Mouse (Mus musculus) ovary, adult 18-20 months (tissue): Measurements from ENCODE around the gene Nf2.

ENCODE experiments used
- DNase-seq: peaks from one replicate; pipeline ENCODE4 v3.0.0; 2022; ENCODE audit warnings: low spot score, mixed read lengths

The Nf2 gene

DNA sequence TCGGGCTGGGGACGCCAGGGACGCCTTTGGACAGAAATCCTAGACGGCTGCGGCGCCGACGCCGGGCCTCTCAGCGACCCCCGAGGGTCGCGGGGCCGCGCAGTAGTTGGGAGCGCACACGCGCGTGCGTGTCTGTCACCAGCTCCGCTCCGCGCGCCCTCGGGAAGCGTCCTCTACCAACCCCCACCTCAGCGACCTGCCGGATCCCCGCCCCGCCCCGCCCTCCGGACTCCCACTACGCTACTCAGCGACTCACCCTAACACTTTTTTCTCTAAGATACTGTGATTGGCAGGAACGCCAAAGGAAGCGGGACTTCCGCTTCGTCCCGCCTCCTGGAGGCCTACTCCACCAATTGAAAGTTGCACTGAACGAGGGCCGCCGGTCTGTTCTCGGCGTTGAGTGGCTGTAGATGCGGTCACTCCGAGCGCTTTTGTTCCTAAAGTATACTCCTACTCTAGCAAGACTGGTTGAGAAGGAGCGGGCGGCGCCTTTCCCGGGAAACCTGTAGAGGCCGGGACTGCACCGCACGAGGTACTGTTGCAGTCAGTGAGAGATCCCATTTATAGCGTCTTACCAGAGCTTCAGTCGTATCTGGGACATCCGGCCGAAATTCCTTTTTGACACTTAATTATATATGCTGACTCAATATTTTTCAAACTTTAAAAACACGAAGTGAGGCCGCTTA is at the start of gene Nf2:
TSS of gene Nf2 (minus strand) at position 279 of the 686 bp plus-strand sequence.
- DNase-seq, result peak; percentile 98

DNA sequence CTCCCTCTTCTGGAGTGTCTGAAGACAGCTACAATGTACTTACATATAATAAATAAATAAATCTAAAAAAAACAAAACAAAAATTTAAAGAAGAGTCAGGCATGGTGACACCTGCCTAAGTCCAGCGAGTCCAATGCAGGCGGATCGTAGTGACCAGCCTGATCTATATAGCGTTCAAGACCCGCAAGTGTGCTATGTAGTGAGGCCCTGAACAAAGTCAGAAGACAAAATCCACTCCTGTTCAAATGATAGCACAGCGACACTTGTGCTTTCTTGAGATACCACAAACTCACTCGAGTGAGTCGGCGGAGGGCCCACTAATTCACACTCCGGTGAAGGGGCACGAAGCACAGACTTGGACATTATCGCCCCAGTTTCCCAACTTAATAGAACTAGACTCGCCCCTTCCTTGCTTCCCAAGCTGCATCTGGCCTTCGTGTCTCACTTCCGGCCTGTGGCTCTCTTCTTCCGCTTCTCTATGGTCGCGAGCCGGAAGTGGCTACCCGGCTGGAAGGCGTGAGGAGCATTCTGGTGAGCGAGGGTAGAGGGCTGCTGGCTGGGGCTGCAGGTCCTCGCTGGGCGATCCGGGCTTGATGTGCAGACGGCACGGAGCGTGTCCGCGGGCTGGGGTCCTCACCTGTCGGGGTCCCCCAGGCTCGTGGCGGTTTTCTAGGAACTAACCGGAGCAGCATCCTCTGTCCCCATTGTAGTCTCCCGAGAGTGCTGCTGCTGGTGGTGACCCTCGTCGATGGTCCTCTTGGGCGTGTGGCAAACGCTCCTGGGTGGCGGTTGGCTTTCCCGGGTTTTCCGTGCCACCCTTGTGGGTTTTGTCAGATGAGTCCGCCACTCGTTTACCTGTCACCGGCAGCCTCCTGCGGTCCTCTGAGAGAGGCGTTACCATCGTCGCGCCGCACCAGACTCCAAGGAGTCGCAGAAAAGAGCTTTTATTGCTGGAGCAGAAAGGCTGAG is 45.8 kb upstream of the Nf2 start, which contains the start of gene Thoc5:
TSS of gene Thoc5 (plus strand) at position 473 of the 969 bp plus-strand sequence.
- peak; percentile 68 for DNase-seq

DNA sequence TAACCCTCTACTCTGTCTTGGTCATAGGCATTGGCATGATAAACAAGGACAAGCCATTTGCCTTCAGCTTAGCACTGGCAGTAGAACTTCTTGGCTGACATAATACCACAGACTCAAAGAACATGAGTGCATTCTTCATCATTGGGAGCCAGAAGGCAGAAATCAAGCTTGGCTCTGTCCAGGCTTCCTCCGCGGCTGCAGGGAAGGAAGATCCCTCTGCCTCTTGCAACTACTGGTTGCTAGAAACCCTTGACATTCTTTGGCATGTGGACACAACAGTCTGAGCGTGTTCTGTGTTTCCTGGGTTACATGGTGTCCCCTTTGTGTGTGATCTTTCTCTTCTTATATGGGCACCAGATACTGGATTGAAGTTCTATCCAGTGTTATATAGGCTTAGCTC is 37.7 kb upstream of the Nf2 start:
- no peak for DNase-seq

DNA sequence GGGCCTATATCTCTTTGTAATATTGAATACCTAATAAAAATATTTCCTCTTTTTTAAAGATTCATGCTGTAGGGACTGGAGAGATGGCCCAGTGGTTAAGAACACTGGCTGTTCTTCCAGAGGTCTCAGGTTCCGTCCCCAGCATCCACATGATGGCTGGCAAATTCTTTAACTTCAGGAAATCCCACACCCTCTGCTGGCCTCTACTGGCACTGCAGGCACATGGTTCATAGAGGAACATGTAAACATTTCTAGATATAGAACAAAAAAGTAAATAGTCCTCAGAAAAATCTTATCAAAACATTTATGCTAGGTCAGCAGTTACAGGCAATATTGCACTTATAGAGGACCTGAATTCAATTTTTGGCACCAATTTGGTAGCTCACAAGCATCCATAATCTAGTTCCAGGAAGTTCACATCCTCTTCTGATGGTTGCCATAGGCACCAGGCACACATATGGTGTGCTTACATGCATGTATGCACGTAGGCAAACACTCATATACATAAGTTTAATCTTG is 36.1 kb upstream of the Nf2 start:
- no peak for DNase-seq

DNA sequence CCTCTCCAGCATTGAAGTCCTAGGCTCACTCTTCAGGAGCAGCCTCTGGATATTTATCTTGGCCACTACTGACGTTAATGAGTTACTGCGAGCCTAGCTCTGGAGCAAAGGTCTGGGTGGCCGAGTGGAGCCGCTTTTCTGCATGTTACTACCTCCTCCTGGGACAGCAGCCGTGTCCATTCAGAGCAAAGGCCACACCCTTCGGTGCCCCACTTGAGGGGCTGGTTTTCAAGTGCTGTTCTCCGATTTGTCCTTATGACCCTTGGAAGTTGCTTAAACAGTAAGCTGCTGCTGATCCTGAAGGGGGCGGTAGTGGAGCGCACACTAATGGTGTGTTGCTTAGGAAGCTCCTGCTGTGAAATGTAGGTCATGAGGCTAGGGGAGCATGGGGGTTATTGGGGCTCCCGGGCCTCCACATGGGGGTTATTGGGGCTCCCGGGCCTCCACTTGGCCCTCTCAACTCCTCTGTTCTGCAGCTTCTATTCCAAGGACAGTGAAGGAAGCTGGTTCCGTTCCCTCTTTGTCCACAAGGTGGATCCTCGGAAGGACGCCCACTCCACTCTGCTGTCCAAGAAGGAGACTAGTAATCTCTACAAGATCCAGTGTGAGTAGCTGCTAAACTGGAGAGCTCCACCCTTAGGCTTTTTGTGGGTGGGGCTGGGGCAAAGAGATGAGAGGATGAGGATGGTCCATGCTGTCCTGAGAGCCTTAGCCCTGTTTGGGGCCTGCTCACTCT is 33.7 kb upstream of the Nf2 start:
- DNase-seq, result no peak

DNA sequence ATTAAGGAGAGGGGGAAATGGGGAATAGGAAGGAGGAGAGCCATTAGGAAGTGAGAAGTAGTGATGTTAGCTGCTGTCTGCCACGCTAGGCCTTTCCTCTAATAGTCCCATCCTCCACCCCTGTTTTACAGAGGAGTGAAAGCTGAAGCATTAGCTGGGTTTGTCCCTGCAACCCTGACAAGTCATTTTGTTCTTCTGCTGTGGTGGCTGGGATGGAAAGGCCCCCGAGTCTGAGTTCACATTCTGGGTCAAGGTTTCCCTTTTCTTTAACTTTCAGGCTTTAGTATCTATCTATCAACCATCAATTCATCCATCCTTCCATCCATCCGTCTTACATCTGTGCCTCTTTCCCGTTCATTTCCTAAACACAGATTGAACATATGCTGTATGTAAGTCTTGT is 31.8 kb upstream of the Nf2 start:
- DNase-seq, result no peak

DNA sequence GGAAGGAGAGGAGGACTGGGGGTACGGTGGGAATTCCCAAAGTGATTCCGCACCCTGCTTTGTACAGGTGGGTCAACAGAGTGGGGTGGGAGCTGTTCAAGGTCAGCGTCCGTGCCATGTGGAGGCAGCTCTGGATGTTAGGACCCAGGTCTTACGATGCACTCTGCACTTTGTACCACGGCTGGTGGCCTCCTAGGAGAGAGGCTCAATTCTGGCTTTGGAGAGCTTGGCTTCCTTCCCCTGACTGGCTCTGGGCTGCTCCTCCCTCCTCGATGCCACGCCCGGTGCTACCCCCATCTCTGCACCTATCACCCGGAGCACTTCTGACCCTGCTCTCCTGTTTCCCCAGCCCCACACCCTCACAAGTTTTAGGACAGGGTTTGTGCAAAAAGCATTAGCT is 25.2 kb upstream of the Nf2 start:
- DNase-seq, result no peak

DNA sequence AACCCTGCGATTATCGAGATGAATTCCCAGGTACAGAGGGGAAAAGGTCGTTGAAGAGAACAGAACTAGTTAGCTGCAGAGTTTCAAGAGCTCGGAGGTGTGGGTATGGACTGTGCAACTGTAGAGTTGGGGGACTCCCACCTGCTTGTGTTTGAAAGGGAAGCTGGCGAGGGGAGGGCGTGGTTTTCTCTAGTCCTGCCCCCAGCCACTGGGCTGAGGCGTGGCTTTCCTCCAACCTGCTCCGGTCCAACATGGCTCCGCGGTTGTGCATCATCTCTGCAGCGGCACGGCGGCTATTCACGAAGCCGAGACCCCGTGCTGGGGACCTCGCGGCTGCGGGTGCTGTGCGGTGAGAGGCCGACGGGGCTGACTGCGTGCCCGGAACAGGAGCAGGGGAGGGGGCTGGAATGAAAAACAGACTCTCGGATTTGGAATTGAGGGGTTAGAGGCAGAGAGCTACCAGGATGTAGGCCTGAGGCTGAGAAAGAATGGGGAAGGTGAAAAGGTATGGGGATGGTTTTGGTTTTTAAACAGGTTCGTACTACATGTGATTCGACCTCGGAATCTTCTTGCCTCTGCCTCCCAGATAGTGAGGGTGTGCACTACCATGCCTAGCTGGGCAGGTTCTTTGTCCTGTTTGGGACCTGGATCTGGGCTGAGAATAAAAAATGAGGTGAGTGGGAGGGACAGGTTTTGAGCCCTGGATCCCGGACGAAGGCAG is 24.6 kb upstream of the Nf2 start, which contains the start of gene Nipsnap1:
TSS of gene Nipsnap1 (plus strand) at position 197 of the 721 bp plus-strand sequence.
- peak; percentile 59 for DNase-seq

DNA sequence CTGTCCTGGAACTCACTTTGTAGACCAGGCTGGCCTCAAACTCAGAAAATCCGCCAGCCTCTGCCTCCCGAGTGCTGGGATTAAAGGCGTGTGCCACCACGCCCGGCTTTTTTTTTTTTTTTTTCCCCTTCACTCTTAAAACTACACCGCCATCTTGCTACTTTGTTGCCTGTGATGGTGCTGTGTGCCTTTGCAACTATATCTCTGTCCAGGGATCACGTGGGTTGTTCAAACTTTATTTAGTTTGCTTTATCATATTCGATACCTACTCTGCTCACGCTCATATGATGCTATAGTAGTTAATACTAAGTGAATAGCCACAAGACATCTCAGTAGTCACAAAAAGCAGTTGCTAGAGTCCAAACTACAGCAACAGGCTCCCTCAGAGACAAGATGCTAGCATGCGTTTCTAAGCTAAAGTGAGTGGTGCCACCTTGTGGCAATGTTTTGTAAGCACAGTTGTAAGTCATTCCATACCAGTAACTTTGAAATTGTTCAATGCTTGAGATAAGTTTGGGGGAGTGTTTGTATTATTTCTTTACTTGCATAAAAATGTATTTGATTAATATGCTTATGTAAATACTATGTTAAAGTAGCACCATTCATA is 16.4 kb upstream of the Nf2 start:
- peak; percentile 14 for DNase-seq

DNA sequence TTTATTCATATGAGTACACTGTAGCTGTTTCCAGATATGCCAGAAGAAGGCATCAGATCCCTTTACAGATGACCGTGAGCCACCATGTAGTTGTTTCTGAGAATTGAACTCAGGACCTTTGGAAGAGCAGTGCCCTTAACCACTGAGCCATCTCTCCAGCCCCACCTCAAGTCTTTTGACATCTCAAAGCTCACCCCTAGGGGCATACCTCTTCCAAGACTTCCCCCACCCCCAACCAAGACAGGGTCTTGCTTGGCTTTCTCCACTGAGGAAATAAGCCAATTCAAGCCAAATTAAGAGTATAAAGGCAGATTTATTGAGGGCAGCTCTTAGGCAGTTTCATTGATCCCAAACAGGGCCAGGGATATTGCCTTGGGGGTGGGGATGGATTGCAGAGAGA is 13.4 kb upstream of the Nf2 start:
- no peak for DNase-seq

DNA sequence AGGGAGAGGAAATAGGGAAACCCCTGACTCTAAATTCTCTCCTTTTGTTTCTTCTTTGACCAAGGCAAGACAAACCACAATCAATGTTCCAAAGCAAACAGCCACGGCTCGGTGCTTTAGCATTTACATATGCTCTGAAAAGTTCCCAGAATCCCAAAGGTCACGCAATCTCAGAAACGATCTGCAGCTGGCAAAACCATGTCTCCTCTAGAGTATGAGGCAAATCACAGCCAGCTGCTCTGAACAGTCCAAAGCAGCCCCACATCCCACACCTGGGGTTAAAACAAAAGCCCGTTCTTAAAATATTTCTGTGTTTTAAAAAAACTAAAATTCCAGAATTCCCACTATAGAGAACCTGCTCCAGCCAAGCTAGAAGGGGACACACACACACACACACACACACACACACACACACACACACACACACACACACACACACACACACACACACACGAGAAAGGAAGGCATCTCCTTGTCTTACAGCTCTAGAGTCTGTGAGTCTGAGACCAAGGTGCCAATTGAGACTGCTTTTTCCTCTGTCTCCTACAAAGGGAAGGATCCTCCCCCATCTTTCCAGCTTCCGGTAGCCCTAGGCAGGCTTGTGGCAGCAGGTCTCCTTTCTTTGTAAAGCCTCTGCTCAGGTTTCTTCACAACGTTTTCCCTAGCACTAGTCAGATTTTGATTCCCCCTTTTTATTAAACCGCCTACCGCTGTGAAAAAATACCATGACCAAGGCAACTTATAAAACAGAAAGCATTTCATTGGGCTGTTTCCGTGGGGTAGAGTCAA is 12.7 kb upstream of the Nf2 start:
- no peak for DNase-seq

DNA sequence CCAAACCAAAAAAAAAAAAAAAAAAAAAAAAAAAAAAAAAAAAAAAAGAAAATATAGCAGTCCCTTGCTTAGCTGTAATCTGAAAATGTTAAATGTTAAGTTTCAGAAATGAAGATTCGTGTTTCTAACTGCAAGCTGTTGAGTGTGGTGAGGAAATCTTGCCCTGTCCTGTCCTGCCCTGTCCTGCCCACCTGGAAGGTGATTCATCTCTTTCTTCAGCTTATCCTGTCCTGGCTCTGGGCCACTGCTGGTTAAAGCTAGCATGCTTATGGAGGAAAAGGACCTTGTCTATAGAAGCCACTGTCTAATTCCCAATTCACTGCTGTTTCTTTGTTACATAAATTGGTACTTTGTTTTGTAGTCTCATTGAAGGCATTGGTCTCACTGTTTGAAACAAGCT is 11.7 kb upstream of the Nf2 start:
- no peak for DNase-seq

DNA sequence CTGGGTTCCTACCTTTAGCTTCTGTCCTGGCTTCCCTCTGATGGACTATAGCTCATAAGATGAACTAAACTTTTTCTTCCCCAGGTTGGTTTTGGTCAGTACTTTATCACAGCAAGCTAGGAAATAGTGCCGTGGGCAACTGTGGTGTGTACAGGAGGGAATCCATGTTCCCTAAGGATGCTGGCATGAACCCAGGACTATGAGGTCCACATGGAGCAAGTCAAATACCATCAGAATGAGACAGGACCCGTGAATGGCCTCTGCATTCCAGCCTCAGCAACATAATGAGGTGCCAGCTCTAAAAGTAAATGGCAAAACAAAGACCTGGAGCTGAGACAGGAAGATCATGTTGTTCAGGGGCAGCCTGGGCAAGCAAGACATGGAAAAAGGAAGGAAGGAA is 9.1 kb upstream of the Nf2 start:
- no peak for DNase-seq

DNA sequence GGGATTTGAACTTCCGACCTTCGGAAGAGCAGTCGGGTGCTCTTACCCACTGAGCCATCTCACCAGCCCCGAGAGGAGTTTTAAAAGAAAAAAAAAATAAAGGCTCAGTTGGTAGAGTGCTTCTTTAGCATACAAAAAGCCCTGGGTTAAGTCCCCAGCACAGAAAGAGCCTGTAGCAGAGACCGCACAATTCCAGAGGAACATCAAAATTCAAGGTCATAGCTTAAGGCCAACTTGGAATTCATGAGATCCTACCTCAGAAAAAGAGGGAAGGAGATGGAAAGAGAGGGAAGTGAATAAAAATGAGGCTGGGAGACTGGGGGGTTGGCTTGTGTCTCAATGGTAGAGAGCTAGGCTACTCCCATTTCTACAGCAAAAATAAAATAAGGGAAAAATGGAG is 4.8 kb upstream of the Nf2 start:
- DNase-seq, result no peak

DNA sequence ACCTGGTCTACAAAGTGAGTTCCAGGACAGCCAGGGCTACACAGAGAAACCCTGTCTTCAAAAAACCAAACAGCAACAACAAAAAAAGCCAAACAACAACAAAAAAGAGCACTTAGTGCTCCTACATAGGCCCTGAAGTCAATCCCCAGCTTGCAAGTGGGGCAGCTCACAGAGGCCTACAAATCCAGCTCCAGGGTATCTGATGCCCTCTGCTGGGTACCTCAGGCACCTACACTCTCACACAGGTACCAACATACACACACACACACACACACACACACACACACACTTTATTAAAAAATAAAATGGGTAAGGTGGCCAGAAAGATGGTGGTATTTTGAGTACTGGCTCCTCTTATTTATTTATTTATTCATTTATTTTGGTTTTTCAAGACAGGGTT is 3.7 kb upstream of the Nf2 start:
- DNase-seq, result no peak

DNA sequence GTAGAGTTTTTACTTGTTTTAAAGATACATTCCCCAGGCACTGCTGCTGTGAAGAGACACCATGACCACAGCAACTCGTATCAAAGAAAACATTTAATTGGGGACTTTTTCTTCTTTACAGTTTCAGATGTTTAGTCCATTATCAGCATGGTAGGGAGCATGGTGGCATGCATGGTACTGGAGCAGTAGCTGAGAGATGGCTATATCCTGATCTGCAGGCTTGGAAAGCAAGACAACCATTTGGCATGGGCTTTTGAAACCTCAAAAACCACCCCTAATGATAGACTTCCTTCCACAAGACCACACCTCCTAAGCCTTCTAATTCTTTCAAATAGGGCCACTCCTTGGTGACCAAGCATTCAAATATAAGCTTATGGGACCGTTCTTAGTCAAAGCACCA is 1.1 kb upstream of the Nf2 start:
- DNase-seq, result no peak

DNA sequence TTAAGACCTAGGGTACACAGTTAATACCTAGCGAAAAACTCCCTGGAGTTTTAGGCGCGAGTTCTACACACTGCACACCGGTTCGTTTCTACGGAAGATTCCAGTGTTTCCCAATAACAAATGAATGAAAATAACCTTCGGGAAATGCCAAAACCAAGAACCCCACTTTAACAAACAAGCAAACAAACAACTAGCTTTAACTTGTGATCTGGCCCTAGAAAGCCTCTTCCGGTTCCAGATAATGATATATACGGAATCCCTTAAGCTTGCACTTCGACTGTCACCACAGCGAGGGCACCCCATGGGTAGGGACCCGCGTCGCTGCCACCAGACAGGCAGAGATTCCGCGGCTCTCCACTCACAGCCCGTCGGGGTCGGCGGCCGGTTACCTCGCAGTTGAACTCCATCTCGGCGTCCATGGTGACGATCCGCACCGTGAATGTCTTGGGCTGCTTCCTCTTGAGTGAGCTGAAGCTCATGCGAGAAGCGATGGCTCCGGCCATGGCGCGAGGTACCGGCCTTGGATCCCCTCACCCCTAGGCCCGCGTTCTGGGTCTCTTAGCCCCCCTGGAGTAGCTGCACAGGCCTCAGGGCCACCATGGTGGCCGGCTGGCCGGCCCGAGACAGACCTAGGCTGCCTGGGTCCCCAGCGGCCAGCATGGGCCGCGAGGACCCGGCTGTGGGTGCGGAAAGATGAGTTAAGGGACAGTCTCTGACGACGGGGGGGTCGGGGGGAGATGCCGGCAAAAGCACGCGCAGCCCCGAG is 670 bp downstream of the Nf2 start:
- no peak for DNase-seq

DNA sequence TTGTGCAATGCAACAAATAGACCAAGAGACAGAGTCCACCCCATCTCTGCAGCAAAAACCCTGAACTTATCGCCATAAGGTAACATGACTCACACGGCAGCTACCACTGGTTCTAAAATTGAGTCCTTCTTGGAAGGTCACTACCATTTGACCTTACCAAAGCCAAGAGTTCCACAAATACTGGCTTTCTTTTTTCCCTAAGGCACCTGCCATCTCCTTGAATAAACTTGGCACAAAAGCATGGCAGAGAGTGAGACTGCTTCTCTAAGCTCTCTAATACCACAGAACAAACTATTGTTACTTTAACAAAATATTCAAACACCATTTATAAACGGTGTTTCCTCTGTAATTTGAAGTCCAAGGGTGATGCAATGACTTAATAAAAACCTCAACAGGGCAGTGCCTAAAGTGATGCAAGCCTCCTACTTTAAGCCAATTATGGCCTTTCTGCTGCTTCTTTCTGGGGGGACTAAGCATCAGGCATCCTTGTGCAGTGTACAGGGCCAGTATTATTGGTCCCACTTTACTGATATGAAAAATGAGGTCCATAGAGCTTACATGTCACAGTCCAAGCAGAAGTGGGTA is 8.3 kb downstream of the Nf2 start:
- DNase-seq, result no peak

DNA sequence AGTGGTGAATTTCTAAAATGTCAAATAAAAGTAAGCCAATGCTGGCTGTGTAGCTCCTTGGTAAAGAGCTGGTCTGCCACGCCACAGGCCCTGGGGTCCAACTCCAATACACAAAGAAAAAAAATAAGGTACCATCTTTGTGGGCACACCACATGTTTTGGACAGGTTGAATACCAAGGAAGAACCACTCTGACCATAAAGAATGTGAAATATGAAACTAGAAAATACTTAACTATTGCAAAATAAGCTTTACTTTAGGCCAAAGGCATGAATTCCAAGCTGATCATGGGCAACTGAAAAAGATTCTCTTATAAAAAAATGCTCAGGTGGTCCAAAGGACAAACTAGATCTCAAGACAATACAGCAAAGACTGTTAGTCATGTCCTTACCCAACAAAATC is 11.1 kb downstream of the Nf2 start:
- no peak for DNase-seq
